Mouse (Mus musculus) hindbrain, postnatal 0 days (tissue): ENCODE measurements around the gene Dbndd2. TPM values are rescaled to one million over a fixed set of nuclear protein-coding genes. Genes with fewer than 3 reads are reported as not detected.

Source experiments
- ATAC-seq: fragments of 200-750 bp; cut with Nextera tagmentation; 2 replicates; pipeline ENCODE4 v1.8.0; 2017; ENCODE audit warnings: mild to moderate bottlenecking, moderate TSS enrichment, moderate library complexity
- DNase-seq: peaks from one replicate; pipeline ENCODE4 v3.0.0-alpha.2; 2015; ENCODE audit warnings: low spot score
- H3K27ac ChIP-seq: fragments of 300-500 bp; sonication (generic); 2 replicates; pipeline ENCODE4 v1.5.1; 2014; ENCODE audit warnings: mild to moderate bottlenecking
- H3K27me3 ChIP-seq: fragments of 300-500 bp; sonication (generic); 2 replicates; pipeline ENCODE4 v1.6.1; 2014; ENCODE audit warnings: low read length, mixed read lengths; ENCODE audit not compliant: insufficient read depth
- H3K36me3 ChIP-seq: fragments of 300-500 bp; sonication (generic); 2 replicates; pipeline ENCODE4 v1.6.1; 2014; ENCODE audit warnings: low read length, mixed read lengths; ENCODE audit not compliant: insufficient read depth
- H3K4me1 ChIP-seq: fragments of 300-500 bp; sonication (generic); 2 replicates; pipeline ENCODE4 v1.6.1; 2014; ENCODE audit warnings: antibody characterized with exemption, low read length, mixed read lengths; ENCODE audit not compliant: insufficient read depth
- H3K4me2 ChIP-seq: fragments of 300-500 bp; sonication (generic); 2 replicates; pipeline ENCODE4 v1.6.1; 2014; ENCODE audit warnings: low read depth, mild to moderate bottlenecking, low read length, moderate library complexity, mixed read lengths
- H3K4me3 ChIP-seq: fragments of 300-500 bp; sonication (generic); 2 replicates; pipeline ENCODE4 v1.5.1; 2014; ENCODE audit warnings: low read length
- H3K9ac ChIP-seq: fragments of 300-500 bp; sonication (generic); replicated peaks from 2 replicates; pipeline ENCODE4 v1.6.1; 2014; ENCODE audit warnings: mild to moderate bottlenecking, low read length, moderate library complexity, mixed read lengths
- H3K9me3 ChIP-seq: fragments of 300-500 bp; sonication (generic); 2 replicates; pipeline ENCODE4 v1.6.1; 2016; ENCODE audit warnings: low read length, mixed read lengths
- CTCF ChIP-seq: IDR thresholded peaks from 2 replicates; pipeline ENCODE4 v1.5.1; 2016; ENCODE audit warnings: antibody characterized with exemption, control low read depth, low read depth
- WGBS: fragments of 180-500 bp; shearing (Covaris S2); extraction: QIAGEN DNeasy Blood & Tissue Kit; methylation state at CpG from one replicate; pipeline ENCODE4 v1.1.7; 2014; 5-methylcytosine and 5-hydroxymethylcytosine counted together
- polyA plus RNA-seq: library from polyadenylated mRNA; unstranded; fragments of >200 nt; fragmentation: Nextera tagmentation; extraction: Ambion mirVana; gene quantifications from 2 replicates; pipeline ENCODE4 v1.2.1, GENCODE M21; 2015
- total RNA-seq: library from RNA; depleted of rRNA; stranded (reverse); fragments of >200 nt; gene quantifications from 2 replicates; pipeline ENCODE4 v1.2.3, GENCODE M21; 2014

Gene Dbndd2
- total and polyA plus RNA-seq, 2 experiments from 2014 or later, result 29.5 to 37.2 TPM

- WGBS, result 44% methylated on average over 4 of the region's 5 CpGs
- TF ChIP-seq CTCF, result no peak
Measured at GRCm38 (mm10) chr2:164510621-164511190, 24.8 kb downstream of the Dbndd2 start.

GRCm38 (mm10) chr2:164512121-164512909 lies 26.4 kb downstream of the Dbndd2 start:
- no peak for ATAC-seq

More at GRCm38 (mm10) chr2:164510621-164511190, 24.8 kb downstream of the Dbndd2 start:
- Histone ChIP-seq H3K9me3 (no peaks in the 10 kb centered on the region), H3K36me3 (peaks cover 9% of the 10 kb centered on the region; the same call in 1 of the 2 replicates), H3K4me1 (no peaks in the 10 kb centered on the region), H3K4me3 (no peak overlapping the region), H3K27ac (no peak overlapping the region), H3K4me2 (no peak overlapping the region), H3K9ac (no peak overlapping the region), H3K27me3 (no peaks in the 10 kb centered on the region)
- DNase-seq, result no peak
- no peak for ATAC-seq

GRCm38 (mm10) chr2:164513389-164513788 lies 27.5 kb downstream of the Dbndd2 start:
- no peak overlapping the region for H3K4me2 ChIP-seq
- H3K36me3 ChIP-seq, result no peaks in the 10 kb centered on the region
- no peak overlapping the region for H3K4me3 ChIP-seq
- DNase-seq (no peak), ATAC-seq (no peak)
- TF ChIP-seq CTCF, result no peak
- 73% methylated on average over 8 of the region's 8 CpGs for WGBS
- no peaks in the 10 kb centered on the region for H3K4me1 ChIP-seq
- no peak overlapping the region for H3K27ac ChIP-seq
- no peaks in the 10 kb centered on the region for H3K9me3 ChIP-seq
- H3K9ac ChIP-seq, result no peak overlapping the region
- H3K27me3 ChIP-seq, result no peaks in the 10 kb centered on the region

More at GRCm38 (mm10) chr2:164512121-164512909, 26.4 kb downstream of the Dbndd2 start:
- no peak overlapping the region for H3K4me3 ChIP-seq
- H3K27ac ChIP-seq, result no peak overlapping the region
- no peak overlapping the region for H3K4me2 ChIP-seq
- H3K9me3 ChIP-seq, result no peaks in the 10 kb centered on the region
- no peaks in the 10 kb centered on the region for H3K36me3 ChIP-seq
- DNase-seq, result no peak
- H3K9ac ChIP-seq, result no peak overlapping the region
- H3K27me3 ChIP-seq, result no peaks in the 10 kb centered on the region
- H3K4me1 ChIP-seq, result no peaks in the 10 kb centered on the region
- 76% methylated on average over 11 of the region's 14 CpGs for WGBS
- TF ChIP-seq CTCF, result no peak

- no peak for TF ChIP-seq CTCF
- no peak overlapping the region for H3K9ac ChIP-seq
- no peaks in the 10 kb centered on the region for H3K9me3 ChIP-seq
- no peak for ATAC-seq
- H3K27ac ChIP-seq, result no peak overlapping the region
- H3K4me3 ChIP-seq, result no peak overlapping the region
- WGBS, result 72% methylated on average over 3 of the region's 3 CpGs
- DNase-seq, result no peak
- no peaks in the 10 kb centered on the region for H3K4me1 ChIP-seq
- H3K4me2 ChIP-seq, result no peak overlapping the region
- H3K27me3 ChIP-seq, result no peaks in the 10 kb centered on the region
- no peaks in the 10 kb centered on the region for H3K36me3 ChIP-seq
Measured at GRCm38 (mm10) chr2:164514916-164515315, 29.0 kb downstream of the Dbndd2 start.

GRCm38 (mm10) chr2:164515897-164516296 lies 30.0 kb downstream of the Dbndd2 start:
- no peak for ATAC-seq
- DNase-seq, result no peak
- H3K4me3 ChIP-seq, result no peak overlapping the region
- TF ChIP-seq CTCF, result no peak
- H3K4me2 ChIP-seq, result no peak overlapping the region
- H3K9ac ChIP-seq, result no peak overlapping the region
- no peaks in the 10 kb centered on the region for H3K9me3 ChIP-seq
- no peaks in the 10 kb centered on the region for H3K36me3 ChIP-seq
- WGBS, result 69% methylated on average over 9 of the region's 9 CpGs
- no peaks in the 10 kb centered on the region for H3K4me1 ChIP-seq
- no peak overlapping the region for H3K27ac ChIP-seq
- H3K27me3 ChIP-seq, result 0 out of 2 replicates have a peak, but pooled peaks cover 2% of the 10 kb centered on the region

GRCm38 (mm10) chr2:164516592-164516991 lies 30.7 kb downstream of the Dbndd2 start:
- ATAC-seq, result no peak
- Histone ChIP-seq H3K4me3 (no peak overlapping the region), H3K36me3 (no peaks in the 10 kb centered on the region), H3K27me3 (0 out of 2 replicates have a peak, but pooled peaks cover 3% of the 10 kb centered on the region), H3K9me3 (no peaks in the 10 kb centered on the region), H3K9ac (no peak overlapping the region), H3K4me1 (no peaks in the 10 kb centered on the region), H3K27ac (no peak overlapping the region), H3K4me2 (no peak overlapping the region)
- DNase-seq, result no peak
- no peak for TF ChIP-seq CTCF
- WGBS, result 80% methylated on average over 11 of the region's 11 CpGs
